Mouse (Mus musculus) neural tube, embryonic 14.5 days (tissue): ENCODE results near the gene Gm527. TPM values are rescaled to one million over a fixed set of nuclear protein-coding genes. Genes with fewer than 3 reads are reported as not detected.

Experiments
- polyA plus RNA-seq: library from polyadenylated mRNA; unstranded; fragments of >200 nt; fragmentation: Nextera tagmentation; extraction: Ambion mirVana; gene quantifications from 2 replicates; pipeline ENCODE4 v1.2.1, GENCODE M21; 2014

The Gm527 gene
- polyA plus RNA-seq, 1 experiment from 2014 or later = 4.4 TPM

Other genes with a start within 250 kb of the Gm527 start
- 38.0 and 39.7 TPM in 2 replicates for gene Klhl28, start 47.6 kb downstream of the Gm527 start, polyA plus RNA-seq
- 27.8 and 31.7 TPM in 2 replicates for gene Togaram1, start 47.9 kb downstream of the Gm527 start, polyA plus RNA-seq
- gene Prpf39, start 118.4 kb downstream of the Gm527 start, polyA plus RNA-seq = 61.3 and 64.4 TPM in 2 replicates
- 397 and 407 TPM in 2 replicates for gene Fkbp3, start 156.1 kb downstream of the Gm527 start, polyA plus RNA-seq
- gene Fancm, start 157.7 kb downstream of the Gm527 start, polyA plus RNA-seq = 9.3 and 11.4 TPM in 2 replicates